Mouse (Mus musculus) kidney, embryonic 14.5 days (tissue): Measurements from ENCODE around the gene Nrap. TPM values are rescaled to one million over a fixed set of nuclear protein-coding genes. Genes with fewer than 3 reads are reported as not detected.

Source experiments
- polyA plus RNA-seq: library from polyadenylated mRNA; unstranded; fragments of >200 nt; fragmentation: Nextera tagmentation; extraction: Ambion mirVana; gene quantifications from 2 replicates; pipeline ENCODE4 v1.2.1, GENCODE M21; 2014

Nrap gene
- polyA plus RNA-seq, 1 experiment from 2014 or later, result 0.19 TPM

Other genes with a start within 250 kb of the Nrap start
- 12.7 and 20.4 TPM in 2 replicates for gene Habp2, start 102.9 kb downstream of the Nrap start, polyA plus RNA-seq
- 24.3 and 28.3 TPM in 2 replicates for gene Casp7, start 7.1 kb upstream of the Nrap start, polyA plus RNA-seq
- 0.94 and 1.2 TPM in 2 replicates for gene Plekhs1, start 71.6 kb upstream of the Nrap start, polyA plus RNA-seq
- gene Dclre1a, start 158.2 kb upstream of the Nrap start, polyA plus RNA-seq, result 13.0 and 19.8 TPM in 2 replicates
- 11.8 and 17.8 TPM in 2 replicates for gene Nhlrc2, start 158.2 kb upstream of the Nrap start, polyA plus RNA-seq